Mouse (Mus musculus) thymus, postnatal 36 days (tissue): ENCODE data around the gene Map7.

ENCODE experiments used
- DNase-seq, 2 experiments: peaks; one replicate each; pipeline ENCODE4 v3.0.0; 2022; ENCODE audit warnings: mixed read lengths in 2 of 2

Gene Map7

DNA sequence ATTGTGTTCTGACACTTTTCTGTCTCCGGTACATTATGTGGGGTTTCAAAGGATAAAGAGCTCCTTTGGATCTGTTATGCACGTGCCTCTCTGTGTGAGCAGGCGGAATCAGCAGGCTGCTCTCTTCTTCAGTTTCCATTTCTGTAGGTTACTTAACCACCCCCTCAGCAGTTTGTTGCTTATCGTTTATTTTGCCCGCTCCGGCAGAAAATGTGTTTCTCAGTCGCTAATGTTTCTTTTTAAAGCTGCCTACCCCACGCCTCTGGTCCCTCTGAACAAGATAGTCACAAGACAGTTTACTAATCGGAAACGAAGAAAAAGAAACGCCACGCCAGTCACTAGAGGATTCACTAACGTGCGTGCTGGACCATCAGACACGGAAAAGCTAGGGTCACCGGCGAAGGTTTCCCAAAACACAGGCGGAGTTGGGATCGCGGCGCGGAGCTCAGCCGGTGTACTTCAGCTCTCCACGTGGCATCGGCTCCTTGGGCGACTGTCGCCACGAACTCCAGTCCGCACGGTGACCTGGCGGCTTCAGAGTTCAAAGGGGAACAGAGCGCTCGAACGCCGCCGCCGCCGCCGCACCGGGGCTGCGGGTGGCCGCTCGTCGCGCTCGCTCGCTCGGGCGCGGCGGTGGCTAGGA is at the start of gene Map7:
Map7 (plus strand) TSS at position 342 of the 643 bp plus-strand sequence.
- peak in 1 of 2 experiments; percentile 10 for DNase-seq

DNA sequence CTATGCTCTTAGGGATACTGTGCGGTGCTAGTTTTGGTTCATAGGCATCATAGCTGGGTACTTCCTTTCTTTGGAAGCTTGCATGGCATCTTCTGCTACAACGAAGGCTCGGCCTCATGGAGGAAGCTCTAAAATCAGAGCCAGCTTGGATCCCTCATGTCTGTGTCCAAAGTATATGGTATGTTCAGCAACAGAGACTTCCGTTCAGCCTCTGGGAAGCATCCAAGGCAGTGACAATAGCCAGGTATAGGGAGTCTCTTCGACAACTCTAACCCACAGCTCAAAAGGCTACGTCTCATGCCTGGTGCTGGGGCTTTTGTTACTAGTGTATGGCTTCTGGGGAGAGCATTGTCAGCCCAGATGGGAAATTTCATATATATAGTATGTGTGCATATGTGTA is 46.8 kb upstream of the Map7 start:
- no peak for DNase-seq

DNA sequence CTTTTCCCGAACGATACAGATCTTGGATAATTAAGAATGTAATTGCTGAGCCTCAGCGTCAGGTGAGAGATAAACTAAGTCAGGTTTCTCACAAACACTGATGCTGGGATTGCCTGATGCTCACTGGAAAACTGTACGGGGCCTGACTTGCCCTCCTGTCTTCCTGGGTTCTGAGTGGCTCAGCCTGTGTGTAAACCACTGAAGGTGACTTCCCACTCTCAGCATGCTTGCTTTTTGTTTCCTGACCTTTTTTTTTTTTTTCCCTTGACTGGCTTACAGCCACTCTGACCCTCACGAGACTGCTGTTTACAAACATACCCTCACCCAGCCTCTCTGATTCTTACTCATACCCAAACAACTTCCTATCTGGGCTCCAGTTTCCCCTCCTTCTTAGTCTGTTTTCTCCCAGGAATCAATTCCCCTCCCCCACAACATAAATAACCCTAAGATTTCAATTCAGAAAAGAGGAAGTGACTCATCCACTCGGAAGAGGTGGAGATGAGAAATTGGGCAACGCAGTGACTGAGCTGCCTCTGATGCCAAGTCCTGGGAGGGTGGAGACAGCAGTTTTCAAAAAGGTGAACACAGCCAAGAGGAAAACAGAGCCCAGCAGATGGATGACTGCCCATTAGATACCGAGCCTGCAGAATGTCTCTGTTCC is 43.9 kb upstream of the Map7 start:
- DNase-seq: no peak

DNA sequence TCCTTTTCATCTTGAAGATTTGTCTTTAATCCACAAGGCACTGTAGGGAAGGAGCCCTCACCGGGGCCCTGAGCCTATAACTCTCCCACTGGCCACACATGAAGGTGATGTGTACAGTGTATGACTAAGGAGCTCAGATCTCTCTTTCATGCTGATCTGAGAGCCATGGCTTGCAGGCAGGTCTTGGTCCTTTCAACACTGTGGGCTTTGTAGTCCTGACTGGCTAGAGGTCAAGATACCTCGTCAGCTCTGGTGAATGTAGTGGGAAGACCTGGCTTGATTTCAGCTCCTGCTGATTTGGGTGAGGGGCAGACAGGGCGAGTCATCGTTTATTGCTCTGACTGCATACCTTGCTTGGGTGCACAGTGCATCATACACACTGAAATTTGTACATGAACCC is 42.7 kb upstream of the Map7 start:
- DNase-seq: no peak

DNA sequence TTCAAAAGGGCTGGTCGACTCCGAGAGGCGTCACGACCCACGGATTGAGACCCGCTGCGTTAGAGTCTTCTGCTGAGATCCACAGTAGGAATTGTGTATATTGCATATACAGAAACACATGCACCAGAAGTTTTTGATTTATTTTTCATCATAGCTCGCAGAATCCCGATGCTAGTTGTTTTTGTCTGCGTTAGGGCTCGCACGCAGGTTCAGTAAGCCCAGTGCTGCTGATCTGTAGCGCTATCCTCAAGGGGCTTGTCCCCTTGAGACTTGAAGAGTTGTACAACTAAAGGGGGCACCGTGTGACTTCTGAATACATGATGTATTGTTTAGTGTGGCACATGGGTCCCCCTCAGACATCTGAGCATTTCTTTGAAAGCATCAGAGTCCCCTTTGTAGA is 41.2 kb upstream of the Map7 start:
- DNase-seq: no peak

DNA sequence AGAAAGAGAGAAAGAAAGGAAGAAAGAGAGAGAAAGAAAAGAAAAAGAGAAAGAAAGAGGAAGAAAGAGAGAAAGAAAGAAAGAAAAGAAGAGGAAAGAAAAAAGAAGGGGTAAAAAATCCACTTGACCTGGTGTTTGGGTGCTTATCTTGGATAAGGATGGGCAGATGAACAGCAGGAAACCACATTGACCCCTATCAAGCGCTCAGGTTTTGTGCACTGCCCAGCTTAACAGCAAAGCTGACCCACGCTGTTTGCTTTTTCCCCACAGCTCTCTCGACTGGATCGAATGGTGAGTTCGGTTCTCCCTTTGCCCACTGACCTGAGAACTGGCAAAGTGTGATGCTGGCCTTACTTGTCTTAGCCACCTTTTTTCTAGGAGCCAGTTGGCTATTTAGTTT is 36.8 kb upstream of the Map7 start:
- DNase-seq: no peak

DNA sequence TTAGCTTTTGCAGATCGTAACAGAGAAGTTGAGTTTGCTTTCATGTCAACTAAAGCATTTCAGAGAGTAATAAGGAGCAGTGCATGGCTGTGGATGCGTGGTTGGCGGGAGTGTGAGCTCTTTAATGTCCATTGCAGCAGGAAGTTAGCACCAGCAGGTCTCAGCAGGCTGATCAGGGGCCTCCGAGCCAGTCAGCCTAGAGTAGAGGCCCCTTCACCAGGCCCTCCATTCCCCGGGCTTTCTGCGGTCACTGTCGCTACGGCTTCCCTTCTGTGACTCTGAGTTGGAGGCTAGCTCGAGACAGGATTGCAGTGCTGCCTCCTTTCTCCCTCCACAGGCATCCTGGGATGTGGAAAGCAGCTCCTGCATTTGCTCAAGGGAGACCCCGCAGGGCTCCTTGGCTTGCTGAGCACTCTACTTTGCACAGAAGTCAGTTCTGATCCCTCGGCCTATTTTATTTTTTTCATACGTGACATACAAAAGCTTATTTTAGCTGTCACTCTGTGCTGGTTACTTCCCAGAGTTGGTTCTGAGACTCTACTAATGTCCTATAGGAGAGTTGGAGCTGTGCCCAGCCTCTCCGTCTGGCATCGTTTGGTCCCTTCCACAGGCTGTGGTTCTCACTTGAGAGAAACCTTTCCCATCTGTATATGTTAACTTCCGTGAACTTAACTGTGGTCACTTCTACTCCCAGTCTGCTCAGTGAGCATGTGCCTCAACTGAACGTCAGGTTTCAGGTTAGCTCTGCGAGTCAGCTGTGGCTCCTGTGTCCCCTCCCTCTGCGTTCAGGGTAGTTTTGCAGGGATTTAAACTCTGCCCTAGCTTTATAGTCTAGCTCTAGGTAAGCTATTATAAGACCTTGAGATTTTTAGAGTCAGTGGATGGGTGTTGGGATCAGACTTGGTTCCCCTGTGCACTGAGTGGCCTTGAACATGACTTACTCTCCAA is 36.0 kb upstream of the Map7 start:
- no peak for DNase-seq

DNA sequence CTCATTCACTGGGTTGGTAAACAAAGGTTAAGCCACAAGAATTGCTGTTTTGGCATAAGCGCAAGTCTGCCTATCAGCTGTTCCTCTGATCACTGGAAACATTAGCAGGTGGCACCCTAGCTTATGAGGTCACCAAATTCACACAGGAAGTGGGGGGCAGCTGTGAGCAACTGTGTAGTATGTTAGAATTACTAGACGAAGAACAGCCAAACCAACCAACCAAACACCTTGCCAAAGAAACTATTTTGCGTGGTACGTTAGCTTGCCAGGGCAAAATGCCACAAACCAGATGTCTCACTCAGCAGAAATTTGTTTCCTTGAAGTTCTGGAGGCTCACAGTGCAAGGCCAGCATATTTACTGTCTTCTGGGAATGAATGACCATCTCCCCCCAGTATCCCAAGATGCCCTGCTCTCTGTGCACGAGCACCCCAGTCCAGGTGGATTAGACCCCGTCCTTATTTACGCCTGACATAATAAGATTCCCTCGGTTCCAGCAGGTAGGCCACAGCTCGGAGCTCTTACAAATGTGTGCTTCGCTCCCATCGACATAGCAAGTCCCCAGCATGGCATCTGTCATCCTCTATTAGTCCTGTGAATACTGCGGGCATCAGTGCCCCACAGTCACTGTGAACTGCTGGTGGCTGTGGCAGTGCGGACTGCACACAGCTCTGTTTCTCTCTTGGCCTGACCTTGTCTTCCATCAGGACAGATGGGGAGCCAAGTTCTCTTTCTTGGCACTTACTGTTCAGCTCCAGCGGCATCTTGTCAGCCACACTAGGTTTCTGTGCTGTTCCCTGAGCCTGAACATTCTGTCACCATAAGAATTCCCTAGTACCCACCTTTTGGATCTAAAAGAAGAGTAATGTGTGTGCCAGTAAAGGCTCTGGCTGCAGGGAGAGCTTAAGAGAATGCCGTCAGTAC is 28.5 kb upstream of the Map7 start:
- DNase-seq: peak; percentile 68 to 84

DNA sequence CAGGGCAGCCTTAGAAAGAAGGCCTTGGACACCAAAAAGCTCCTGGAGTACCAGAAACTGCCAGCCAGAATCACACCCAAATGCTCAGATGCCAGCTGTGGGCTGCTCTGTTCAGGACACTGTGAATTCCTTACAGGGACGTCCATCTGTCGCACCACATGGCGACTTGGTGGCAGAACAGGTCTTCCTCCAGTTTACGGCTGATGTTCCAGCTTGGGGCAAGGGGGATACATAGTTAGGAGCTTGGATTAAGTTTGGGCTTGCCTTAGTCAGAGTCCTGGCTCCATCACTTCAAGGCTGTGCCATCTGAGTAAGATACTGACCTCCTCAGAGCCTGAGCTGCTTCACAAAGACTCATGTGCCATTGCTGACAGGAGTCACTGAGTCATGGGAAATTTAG is 26.3 kb upstream of the Map7 start:
- DNase-seq: no peak

DNA sequence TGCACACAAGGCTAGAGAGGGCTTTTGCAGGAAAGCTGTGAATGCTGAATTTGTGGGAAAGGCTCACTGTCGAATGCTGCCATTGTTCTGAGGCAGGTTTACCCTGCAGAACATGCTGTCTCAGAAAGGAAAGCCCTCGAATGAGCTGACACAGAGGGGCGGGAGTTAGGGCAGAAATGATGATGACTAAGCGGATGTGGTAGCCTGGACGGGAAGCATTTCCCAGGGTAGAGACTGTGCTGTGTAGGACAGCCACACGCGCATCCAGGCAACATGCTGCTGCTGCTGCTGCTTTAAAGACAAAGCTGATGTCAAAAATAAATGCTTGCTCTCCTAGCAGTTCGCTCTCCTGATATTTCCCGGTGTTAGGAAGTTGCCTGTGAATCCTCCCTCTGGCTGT is 24.9 kb upstream of the Map7 start:
- peak; percentile 60 to 76 for DNase-seq

DNA sequence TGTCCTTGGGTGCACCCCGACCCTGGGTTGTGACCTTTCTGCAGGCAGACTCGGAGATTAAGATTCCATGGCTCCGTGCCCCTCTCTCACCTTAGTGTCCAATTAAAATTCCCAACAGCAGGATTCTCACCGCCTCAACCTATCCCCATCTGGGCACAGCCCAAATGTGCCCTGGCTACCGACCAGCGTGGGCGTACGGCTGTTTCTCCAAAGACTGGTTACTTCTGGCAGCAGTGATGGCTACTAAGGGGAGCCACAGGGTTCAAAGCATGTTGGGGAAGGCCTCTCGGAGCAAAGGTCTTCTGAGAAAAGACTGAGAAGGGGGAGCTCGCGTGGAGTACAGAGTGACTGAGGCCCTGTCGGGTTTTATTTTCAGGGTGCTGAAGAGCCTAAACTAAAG is 23.7 kb upstream of the Map7 start:
- DNase-seq: no peak

DNA sequence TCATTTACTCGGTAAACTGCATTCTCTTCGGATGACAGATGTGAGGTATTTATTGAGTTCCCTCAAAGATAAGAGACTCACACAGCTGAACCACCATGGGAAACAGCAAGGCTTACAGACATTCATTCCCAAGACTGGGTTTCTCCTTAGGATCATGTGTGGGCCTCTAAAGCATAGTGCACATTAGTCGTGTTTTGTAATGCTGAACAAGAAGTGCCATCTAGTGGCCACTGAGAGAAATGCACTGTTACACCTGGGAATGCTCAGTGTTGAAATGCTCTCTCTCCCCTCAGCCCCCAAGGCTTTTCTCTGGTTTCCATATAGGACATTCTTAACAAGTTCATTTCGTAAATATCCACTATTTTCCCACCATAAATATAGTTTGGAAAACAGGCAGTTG is 23.0 kb upstream of the Map7 start:
- peak; percentile 38 to 47 for DNase-seq

DNA sequence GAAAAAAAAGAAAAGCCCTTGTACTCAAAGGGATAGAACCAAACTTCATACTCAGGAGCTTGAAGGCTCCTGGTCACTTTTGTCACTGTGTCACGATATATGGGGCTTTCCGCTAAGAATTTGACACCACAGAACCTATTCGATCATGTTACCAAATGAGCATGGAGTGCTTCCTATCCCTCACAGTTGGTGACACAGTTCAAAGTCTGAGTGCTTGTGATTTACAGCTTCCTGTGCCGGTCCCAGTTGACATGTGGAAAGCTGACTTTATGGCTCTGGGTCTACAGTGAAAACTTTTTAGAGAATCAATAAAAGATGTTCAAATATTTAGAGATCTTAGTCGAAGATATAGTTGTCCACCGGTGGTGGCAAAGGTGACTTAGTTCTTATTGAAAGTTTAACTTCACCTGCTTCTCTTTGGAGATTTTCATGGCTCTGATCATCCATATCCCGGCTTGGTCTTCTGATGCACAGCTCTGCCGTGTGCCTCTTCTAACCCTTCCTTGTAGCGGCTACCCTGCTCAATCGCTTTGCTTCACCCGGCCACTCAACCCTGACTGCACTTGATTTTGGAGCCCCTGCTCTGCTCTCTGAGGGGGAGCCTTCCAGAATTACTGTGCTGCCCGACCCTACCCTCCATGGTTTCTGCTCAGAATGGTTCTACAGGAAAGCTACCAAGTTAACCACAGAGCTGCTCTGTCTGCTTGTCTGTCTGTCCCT is 15.2 kb upstream of the Map7 start:
- DNase-seq: no peak

DNA sequence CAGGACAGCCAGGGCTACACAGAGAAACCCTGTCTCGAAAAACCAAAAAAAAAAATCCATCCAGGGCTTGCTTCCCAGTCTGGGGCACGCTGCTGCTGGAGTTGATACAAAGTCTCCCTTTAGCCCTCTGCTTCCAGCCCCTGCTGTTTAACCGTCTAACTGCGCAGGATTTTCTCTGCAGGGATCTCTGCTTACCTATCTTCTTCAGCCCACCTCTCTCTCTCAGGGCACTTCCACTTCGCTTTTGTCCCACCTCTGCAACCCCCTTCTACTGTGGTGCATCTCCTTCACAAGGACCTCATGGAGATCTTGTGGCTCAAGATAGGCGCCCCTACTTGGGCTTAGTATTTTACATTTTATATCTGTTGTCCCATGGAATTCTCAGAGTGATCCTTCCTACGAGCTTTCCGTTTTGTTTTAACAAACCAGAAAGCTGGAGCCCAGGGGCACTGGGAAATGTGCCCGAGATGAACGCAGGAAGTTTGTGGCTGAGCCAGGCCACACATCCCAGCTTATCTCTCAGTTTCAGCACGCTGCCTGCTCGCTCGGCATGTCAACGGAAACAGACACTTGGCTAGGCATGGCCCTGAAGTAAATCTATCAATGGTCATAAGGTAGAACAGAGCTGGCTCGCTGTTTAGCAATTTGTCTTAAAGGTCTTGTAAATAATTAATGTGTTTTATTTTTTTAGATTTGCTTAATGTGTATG is 12.8 kb upstream of the Map7 start:
- DNase-seq: no peak

DNA sequence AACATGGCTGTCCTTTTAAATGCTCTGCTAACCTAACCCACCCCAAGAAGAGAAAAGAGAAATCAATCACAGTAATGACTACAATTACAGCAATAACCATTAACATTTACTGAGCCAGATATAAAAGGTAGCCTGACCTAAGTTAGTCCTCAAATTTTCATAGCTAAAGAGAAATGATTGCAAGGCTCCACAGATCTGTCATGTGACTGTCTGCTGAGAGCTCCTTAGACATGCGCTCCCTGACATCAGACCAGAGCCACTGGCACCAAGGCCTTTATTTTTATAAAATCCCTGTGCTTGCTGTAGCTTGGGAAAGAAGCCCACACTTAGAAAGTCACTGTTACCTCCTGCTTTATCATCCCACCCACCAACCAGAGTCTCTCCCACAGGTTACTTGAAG is 11.8 kb upstream of the Map7 start:
- DNase-seq: no peak

DNA sequence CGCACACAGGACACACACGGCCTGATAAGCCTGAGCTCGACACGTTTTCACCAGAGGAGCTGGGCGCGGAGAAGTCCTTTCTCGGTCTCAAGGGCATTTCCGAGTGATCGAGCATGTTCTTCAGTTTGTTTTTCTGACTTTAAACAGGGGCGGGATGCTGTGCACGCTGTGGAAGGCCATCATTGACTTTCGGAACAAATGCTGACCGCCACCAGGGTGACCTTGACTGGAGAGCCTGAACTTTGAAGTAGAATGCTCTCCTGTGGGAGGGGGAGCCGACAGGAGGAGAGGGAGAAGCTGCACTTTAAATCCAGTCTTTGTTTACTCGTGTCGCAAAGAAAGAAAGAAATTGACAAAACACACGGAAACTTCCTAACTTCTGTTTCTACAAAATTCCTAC is 6.9 kb upstream of the Map7 start:
- DNase-seq: no peak

DNA sequence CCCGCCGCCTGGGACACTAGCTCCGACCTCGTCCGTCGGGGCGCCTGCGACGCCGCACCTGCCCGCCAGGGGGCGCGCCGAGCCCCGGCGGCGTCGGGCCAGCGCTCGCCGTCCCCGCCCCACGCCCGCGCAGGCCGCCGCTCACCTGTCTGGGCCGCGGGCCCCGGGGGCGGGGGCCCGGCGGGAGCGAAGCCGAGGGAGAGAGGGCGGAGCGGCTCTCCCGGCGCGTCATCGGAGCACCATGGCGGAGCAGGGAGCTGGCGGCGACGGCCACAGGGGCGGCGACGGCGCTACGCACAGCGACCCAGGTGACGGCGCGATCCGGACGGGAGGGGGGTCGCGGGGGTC is 476 bp downstream of the Map7 start:
- DNase-seq: peak; percentile 50 to 73

DNA sequence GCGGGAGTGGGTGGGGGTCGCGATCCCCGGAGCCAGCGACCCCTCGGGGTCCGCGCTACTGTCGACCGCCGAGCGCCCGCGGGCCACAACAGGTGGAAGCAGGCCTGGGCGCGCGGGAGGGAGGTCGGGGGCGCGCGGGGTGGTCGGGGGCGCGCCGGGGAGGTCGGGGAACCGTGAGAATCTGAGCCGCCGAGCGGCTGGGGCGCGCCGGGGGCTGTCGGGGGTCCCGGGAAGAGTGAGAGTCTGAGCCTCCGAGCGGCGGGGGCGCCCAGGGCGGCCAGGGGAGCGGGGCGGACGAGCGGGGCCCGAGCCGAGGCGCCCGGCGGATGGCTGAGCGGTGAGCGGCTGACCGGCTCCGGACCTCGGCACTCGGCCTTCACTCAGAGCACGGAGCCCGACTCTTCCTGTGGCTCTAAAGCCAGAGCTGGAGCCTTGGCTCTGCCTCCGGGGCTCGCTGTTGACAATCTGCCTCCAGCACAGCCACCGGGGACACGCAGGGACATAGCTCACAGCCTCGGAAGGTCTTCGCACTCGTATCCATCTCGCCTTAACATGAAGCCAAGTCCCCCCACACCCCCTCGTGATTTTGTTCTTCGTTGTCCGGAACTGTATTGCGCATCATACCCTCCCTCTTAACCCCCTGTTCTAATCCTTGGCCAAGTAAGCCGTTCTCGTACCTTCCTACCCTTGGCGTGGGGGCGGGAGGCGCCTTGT is 1.0 kb downstream of the Map7 start:
- DNase-seq: peak in 1 of 2 experiments; percentile 18

DNA sequence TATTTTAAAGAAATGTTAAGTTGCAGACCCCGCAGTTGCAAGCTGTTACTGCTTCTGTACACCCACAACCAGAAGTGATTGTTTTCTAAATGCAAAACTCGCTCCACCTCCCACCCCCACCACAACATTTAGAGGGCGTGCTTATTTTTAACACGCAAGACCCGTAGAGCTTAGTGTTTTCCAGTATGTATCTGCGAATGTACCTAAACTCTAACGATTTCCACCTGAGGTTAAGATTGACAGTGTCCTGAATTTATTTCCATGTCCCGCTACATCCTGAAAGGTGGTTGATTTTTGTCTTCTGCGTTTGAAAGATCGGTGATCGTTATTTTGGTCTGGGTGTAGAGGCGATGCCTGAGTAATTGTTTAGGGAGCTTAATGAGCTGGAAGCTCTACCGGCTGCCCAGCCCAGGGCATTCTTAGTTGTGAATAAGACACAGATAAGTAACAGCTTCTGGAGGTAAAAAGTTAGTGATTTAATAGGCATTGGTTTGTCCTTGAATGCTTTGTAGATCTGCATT is 1.6 kb downstream of the Map7 start:
- no peak for DNase-seq

DNA sequence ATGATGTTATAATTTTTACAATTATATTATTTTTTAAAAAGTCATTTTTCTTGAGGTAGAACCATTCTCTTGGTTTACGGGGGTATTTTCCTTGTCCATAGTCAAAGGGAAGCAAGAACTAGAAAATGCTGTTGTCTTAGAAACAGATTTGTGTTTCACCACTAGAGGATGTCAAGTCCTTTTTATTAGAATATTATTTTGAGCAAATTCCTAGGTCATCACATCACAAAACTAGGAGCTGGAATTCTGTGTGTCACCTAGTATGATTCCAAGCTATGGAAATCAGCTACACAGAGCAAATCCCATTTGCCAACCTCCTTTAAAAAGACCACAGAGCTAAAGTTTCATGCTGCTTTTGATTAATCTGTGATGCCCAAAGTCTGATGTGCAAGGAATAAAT is 3.9 kb downstream of the Map7 start:
- DNase-seq: no peak
